Mouse (Mus musculus) inflammation-experienced regulatory T-cells, adult 6 months (primary cell): Measurements from ENCODE around the gene Cox17. TPM values are rescaled to one million over a fixed set of nuclear protein-coding genes. Genes with fewer than 3 reads are reported as not detected.
A peak's percentile ranks its signal among the peaks of the same experiment; 100 is the strongest.

Source experiments
- ATAC-seq: one replicate; pipeline ENCODE4 v1.8.0; 2017
- polyA plus RNA-seq, 3 experiments: library from polyadenylated mRNA; unstranded; fragments of 100-300 nt; shearing (Covaris generic); gene quantifications; one replicate each; pipeline ENCODE4 v1.2.1; 2017

Gene Cox17
- polyA plus RNA-seq, 3 experiments from 2014 or later = 213 to 395 (median 300) TPM

- no peak for ATAC-seq
These were observed 3.1 kb downstream of the Cox17 start for GRCm38 (mm10) chr16:38349881-38350280.

GRCm38 (mm10) chr16:38350361-38350855, 3.6 kb downstream of the Cox17 start:
- ATAC-seq = no peak

GRCm38 (mm10) chr16:38350939-38351338, 4.1 kb downstream of the Cox17 start:
- ATAC-seq = no peak

- ATAC-seq = no peak
These were observed 5.2 kb downstream of the Cox17 start for GRCm38 (mm10) chr16:38352031-38352430.

GRCm38 (mm10) chr16:38352851-38353250, 6.1 kb downstream of the Cox17 start:
- ATAC-seq = peak; percentile 63

GRCm38 (mm10) chr16:38353642-38354041, 6.9 kb downstream of the Cox17 start:
- peak; percentile 58 for ATAC-seq

- ATAC-seq = no peak
These were observed 7.6 kb downstream of the Cox17 start for GRCm38 (mm10) chr16:38354185-38354913.

GRCm38 (mm10) chr16:38358256-38358812, 11.5 kb downstream of the Cox17 start:
- ATAC-seq = no peak

GRCm38 (mm10) chr16:38359241-38359640, 12.4 kb downstream of the Cox17 start:
- ATAC-seq = no peak

GRCm38 (mm10) chr16:38359857-38360256, 13.1 kb downstream of the Cox17 start:
- ATAC-seq = peak; percentile 53

- peak; percentile 39 for ATAC-seq
These were observed 13.5 kb downstream of the Cox17 start for GRCm38 (mm10) chr16:38360317-38360716.

GRCm38 (mm10) chr16:38361933-38362332, 15.1 kb downstream of the Cox17 start, which contains the start of gene Popdc2:
TSS of gene Popdc2 (plus strand) at chr16:38362209.
- ATAC-seq = no peak

- no peak for ATAC-seq
These were observed 15.9 kb downstream of the Cox17 start for GRCm38 (mm10) chr16:38362493-38363255.

- no peak for ATAC-seq
These were observed 16.4 kb downstream of the Cox17 start for GRCm38 (mm10) chr16:38363256-38363595.

GRCm38 (mm10) chr16:38363657-38364056, 16.9 kb downstream of the Cox17 start:
- ATAC-seq = no peak

GRCm38 (mm10) chr16:38365390-38365789, 18.6 kb downstream of the Cox17 start:
- no peak for ATAC-seq

GRCm38 (mm10) chr16:38366231-38366630, 19.4 kb downstream of the Cox17 start:
- no peak for ATAC-seq

- ATAC-seq = no peak
These were observed 21.5 kb downstream of the Cox17 start for GRCm38 (mm10) chr16:38368336-38368735.

GRCm38 (mm10) chr16:38369000-38369399, 22.2 kb downstream of the Cox17 start:
- ATAC-seq = no peak

GRCm38 (mm10) chr16:38369431-38369830, 22.6 kb downstream of the Cox17 start:
- ATAC-seq = no peak

- ATAC-seq = no peak
These were observed 23.2 kb downstream of the Cox17 start for GRCm38 (mm10) chr16:38369992-38370484.

GRCm38 (mm10) chr16:38370633-38371374, 24.0 kb downstream of the Cox17 start:
- no peak for ATAC-seq
